Mouse (Mus musculus): ENCODE data around the gene Olfr734.

Gene Olfr734

GRCm38 (mm10) chr14:50326661-50327060, at the start of gene Olfr734:
Gene Olfr734 (minus strand): TSS chr14:50326761.
- DNase-seq, result no peak

- DNase-seq, result no peak
Observed at GRCm38 (mm10) chr14:50363561-50363960, 37.0 kb upstream of the Olfr734 start.

- no peak for DNase-seq
Observed at GRCm38 (mm10) chr14:50360480-50360879, 33.9 kb upstream of the Olfr734 start.

GRCm38 (mm10) chr14:50357593-50357992, 31.0 kb upstream of the Olfr734 start, which contains the start of gene Tlr11:
Gene Tlr11 (plus strand): TSS chr14:50357914.
- DNase-seq, result no peak

GRCm38 (mm10) chr14:50356725-50357124, 30.2 kb upstream of the Olfr734 start:
- no peak for DNase-seq

- no peak for DNase-seq
Observed at GRCm38 (mm10) chr14:50352438-50352837, 25.9 kb upstream of the Olfr734 start.

- DNase-seq, result no peak
Observed at GRCm38 (mm10) chr14:50348796-50349195, 22.2 kb upstream of the Olfr734 start, which contains the start of gene Olfr735. Gene Olfr735 (minus strand): TSS chr14:50348872.

- no peak for DNase-seq
Observed at GRCm38 (mm10) chr14:50301422-50301821, 25.1 kb downstream of the Olfr734 start, which contains the start of gene Olfr733. Gene Olfr733 (minus strand): TSS chr14:50301522.

GRCm38 (mm10) chr14:50284106-50284505, 42.5 kb downstream of the Olfr734 start, which contains the start of gene Olfr732:
Gene Olfr732 (minus strand): TSS chr14:50284206.
- no peak for DNase-seq
